Mouse (Mus musculus): ENCODE data around the gene Cyb561d2.
A peak's percentile ranks its signal among the peaks of the same experiment; 100 is the strongest.
"Not testable (repeated sequence)": the region's sequence is repeated elsewhere in the genome, so short reads cannot be mapped to it uniquely, and the experiment has no call there.

Gene Cyb561d2

DNA sequence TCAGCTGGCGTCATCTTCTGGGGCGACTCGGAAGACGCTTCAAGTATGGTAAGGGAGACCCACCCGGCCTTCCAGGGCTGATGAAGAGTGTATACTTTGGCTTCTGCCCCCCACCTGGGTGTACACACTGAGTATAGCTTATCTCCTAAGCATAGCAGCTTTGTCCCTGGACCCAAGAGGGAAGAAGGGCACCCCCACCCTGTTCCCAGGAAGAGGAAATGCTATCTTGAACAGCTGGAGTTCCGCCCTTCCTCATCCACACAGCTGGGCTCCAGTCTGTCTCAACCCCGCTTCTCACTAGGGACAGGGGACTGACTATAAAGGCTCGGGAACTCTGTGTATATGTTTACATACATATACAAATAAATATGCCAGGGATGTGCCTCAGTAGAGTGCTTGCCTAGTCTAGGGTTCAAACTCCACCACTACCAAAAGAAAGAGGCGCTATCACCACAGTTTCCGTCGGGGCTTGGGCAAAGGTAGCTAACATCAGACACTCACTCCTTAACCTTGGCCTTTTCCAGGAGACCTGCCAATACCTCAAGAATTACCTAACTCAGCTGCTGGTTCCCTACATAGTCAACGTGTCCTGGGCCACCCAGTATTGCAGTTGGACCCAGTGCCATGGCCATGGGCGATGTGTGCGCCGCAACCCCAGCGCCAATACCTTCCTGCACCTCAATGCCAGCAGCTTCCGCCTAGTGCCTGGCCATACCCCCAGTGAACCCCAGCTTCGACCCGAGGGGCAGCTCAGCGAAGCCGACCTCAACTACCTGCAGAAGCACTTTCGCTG, 29.7 kb upstream of the Cyb561d2 start:
- DNase-seq, result no peak

DNA sequence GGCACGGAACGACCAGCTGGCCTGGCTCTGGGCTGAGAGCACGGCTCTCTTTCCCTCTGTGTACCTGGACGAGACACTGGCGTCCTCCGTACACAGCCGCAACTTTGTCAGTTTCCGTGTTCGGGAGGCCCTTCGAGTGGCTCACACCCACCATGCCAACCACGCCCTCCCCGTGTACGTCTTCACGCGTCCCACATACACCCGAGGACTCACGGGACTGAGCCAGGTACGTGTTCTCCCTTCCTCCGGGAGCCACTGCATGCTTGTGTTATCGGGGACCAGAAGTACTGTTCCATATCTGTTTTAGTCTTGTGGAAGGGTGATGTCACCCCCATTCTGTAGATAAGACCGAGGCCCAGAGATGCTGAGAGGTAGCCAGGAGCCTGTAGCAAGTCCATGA, 28.9 kb upstream of the Cyb561d2 start:
- no peak for DNase-seq

DNA sequence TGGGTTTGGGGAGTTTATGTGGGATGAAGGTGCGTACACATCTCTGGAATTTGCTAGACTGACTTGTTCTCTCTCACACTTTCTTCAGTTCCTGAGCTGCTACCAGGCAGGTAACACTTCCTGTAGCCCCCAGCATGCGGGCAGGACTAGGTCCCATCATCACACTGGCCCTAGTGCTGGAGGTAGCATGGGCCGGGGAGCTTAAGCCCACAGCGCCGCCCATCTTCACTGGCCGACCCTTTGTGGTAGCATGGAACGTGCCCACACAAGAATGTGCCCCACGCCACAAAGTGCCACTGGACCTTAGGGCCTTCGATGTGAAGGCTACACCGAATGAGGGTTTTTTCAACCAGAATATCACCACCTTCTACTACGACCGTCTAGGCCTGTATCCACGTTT, 28.0 kb upstream of the Cyb561d2 start:
- DNase-seq, result no peak

DNA sequence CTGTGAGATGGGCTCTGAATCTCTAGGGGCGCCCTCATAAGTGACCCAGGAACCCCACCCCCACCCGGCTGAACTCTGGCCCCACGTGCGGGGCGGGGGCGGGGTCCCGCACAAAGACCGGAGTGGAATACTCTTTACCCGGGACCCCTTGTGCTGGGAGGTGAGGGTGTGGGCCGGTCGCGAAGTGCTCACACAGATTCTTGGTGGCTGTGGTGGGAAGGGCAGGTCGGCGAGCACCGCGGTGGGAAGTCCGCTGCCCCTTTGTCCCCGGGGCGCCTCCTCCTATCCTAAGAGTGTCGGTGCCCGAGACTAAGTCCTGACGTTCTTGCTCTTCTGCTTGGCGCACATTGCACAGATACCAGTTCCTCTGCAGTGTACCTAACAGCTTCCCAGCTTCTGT, 27.3 kb upstream of the Cyb561d2 start:
- DNase-seq, result no peak

DNA sequence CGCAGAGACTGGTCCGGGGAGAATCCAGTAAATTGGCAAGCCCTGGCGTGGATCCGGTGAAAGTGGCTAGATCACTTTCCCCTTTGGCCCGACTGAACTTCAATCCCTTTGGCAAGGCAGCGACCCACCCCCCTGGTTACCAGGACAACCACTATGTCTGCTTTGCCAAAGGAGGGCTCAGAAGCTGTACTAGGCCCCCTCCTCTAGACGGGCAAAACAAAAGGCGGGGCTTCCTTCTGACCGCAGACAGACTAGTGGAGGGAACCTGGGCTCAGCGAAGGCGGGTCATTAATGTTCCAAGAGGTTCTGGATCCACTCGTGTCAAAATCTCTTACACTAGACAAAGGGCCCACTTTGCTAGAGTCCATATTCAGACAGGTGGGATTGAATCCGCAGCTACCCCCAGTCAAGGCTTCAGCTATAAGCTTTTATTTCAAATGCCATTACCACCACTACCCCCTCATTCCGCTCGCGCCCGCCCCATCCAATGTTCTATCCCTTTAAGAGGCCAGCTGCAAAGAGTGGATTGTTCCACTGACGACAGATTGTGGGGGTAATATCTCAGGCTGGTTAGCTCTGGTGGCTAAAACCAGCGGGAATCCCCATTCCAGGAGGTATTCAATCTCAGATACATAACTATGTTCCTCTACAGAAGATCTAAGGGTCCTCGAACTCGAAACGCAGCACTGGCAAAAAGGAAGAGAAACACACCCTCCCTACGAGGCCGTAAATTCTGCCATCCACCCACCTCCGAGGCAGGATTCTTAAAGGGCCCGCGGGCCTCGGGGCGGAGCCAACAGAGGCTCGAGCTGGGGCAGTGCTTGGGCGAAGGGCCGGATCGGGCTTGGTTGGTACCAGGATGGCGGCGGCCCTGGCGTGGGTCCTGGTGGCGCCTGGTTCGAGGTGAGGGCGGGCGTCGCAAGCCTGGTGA, 26.6 kb upstream of the Cyb561d2 start:
- peak; percentile 66 to 78 for DNase-seq

DNA sequence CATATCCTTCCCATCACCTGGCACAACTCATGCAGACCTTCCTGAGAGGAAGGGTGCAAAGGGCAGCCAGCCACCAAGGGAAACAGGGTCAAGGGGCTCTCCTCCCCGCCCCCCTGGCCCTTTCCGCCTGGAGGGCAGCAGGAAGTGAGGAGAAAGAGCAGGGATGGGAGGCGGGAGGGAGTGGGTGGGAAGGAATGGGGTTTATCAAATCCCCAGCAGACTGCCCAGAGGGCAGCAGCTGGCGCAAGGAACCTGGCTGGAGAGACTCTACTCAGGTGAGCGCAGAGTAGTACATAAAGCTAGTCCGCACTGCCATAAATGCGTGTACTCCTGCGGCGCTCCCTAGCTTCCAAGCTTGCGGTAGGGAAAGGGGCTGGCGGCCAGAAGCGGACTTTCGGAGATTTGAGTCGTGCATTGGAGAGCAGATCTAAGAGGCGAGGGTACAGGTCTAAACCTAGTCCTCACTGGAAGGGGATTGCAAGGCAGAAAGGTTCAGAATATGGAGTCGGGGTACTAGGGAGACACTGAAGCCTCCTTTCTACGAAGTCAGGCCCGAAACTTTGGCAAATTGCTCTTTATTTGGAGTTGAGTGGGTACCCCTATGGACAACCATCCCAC, 25.8 kb upstream of the Cyb561d2 start, which contains the start of gene Hyal2:
Gene Hyal2 (plus strand): TSS at position 244 of the 618 bp plus-strand sequence.
- DNase-seq, result no peak

DNA sequence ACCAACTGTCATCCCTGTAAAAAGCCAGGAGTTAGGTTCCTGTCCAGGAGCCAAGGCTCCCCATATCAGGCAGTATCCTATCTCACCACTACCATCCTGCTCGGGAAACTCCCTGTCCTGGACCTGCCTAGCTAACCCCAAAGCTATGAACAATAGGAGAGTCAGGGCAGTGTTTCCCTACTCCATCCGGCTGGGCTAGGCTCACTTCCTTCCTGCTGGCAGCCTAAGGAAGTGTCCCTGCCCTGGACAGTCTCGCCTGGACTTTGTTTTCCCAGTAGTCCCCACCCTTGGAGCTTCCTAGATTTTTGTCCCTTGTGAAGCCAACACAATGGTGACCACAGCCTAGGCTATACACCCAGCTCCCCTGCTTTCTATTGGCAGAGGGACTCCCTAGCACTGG, 24.9 kb upstream of the Cyb561d2 start:
- no peak for DNase-seq

DNA sequence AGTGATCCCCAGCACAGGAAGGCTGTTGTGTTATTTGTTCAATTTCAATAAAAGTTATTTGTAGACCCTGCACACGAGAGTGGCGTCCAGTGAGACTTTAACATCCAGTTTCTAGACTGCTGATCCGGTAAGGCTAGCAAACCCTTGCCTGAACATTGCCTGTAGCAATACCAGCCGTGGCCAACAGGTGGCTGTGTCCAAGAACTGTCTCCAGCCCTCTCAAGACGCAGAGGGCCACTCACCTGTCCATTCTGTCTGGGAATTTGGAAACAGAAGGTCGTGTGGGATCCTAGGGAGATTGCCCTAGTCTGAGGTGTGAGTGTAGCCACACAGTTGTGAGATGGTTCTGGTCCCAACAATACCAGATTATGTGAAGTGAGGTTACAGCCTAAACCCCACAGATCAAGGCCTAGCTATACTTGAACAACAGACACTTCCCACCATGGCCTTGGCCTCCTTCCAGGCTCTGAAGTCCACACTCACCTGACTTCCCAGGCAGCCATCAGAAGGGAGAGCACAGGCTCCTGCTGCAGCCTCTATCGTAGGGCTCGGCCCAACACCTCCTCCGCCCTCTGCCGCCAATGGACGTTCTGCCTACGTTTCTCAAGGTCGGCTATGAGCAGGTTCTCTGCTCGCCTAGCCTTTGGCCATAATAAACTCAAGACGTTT, 24.2 kb upstream of the Cyb561d2 start:
- no peak for DNase-seq

DNA sequence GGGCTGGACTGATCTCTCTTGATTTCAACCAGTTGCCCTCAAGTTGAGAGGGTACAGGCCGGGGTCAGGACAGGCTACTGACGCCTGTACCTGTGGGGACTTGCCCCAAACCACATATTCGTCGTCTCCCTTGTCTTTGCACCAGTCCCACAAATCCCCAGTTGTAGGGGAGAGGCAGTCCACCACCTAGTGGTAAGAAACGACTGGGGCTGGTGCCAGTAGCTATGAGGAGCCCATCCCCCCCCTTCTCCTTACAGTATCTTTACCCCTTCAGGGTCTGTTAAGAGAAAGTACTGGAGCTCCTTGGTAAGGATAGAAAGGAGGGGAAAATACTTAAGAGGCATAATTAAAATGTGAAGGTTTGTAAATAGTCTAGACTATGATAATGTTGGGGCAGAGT, 23.6 kb upstream of the Cyb561d2 start:
- DNase-seq, result not testable (repeated sequence)

DNA sequence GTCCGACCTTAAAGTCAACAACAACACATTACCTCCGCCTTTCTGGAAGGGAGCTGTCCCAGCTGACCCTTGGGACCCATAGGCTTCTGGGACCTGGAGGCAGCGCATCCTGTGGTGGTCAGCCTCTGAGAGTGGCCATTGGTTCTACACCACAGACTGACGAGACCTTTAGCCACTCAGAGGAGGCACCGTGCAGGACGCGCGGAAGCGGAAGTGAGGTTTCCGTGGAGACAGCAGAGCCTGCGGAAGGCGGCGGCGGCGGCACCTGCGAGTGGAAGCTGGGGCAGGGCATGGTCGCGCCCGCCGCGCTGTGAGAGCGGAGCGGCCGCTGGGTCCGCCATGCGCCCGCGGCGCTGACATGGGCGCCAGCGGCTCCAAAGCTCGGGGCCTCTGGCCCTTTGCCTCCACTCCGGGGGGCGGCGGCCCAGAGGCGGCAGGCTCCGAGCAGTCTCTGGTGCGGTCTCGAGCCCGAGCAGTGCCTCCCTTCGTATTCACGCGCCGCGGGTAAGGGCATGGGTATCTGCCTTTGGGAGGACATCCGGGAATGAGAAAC, 21.1 kb upstream of the Cyb561d2 start, which contains the start of gene Tusc2:
Gene Tusc2 (plus strand): TSS at position 227 of the 553 bp plus-strand sequence.
- peak; percentile 91 to 92 for DNase-seq

DNA sequence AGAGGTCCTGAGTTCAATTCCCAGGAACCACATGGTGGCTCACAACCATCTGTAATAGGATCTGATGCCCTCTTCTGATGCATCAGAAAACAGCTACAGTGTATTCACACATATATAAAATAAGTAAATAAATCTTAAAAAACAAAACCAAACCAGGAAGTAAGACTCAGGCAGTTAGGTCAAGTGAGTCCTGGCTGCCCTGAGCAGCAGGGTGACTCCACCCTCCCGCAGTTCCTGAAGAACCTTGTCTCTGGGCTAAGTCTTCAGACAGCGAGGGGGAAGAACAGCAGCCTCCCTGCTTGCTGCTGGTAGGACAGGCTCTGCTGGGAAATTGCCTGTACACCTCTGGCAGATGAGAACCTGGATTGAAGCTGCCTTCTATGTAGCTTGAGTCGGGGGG, 14.4 kb upstream of the Cyb561d2 start:
- no peak for DNase-seq

DNA sequence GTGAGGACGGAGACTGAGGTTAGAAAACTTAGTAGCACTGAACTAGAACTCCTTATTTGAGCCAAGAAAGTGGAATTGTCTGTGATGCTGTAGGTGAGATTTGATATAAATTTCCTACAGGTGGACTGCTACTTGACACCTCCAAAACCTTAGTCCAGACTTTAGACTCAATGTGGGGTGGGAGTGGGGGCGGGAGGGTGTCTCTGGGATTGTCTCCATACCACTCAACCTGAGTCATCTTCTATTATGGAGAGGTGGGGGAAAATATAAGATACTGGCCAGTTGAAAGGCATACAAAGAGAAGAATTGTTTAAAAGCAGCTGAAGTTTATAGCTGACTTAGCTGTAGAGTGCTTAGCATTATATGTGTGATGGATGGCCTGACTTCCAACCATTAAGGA, 13.7 kb upstream of the Cyb561d2 start:
- no peak for DNase-seq

DNA sequence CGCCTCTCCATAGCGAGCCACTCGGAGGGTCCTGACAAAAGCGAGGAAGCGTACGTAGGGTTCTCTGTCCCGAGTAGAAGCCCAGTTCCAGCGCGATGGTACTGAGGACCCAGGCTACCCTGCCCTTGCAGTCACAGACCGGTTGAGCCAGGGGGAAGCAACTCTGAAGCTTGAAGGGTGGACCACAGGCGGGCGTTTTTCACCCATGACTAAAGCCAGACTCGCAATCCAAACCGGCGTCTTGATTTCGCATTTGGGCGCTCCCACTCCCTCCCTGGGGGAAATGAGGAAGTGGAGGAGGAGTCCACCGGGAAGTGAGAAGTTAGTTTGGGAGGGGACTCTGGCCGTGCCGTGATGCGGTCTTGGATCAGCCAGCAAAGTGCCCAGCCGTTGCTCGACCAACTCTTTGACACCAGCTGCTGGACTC, 13.1 kb upstream of the Cyb561d2 start:
- DNase-seq, result no peak

DNA sequence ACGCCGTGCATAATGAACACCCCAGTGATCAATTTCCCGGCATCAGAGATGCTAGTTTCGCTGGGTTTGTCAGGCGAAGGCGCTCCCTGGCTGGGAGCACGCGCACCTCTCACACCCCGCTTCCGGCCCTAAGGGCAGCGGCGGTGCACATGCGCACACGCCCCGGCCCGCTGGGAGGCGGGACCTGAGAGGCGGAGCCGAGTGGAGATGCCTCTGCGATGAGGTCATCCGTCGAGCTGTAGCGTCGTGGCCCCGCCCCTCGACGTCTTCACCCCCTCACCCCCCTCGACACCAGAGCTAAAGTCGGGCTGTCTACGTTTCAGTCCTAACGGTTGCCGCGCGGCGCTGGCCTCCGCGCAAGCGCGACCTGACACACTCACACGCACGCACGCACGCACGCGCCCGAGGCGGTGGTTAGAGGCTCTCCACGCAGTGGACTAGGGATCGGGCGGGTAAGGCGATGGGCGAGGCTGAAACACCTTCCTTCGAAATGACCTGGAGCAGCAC, 12.4 kb upstream of the Cyb561d2 start:
- peak; percentile 93 to 95 for DNase-seq

DNA sequence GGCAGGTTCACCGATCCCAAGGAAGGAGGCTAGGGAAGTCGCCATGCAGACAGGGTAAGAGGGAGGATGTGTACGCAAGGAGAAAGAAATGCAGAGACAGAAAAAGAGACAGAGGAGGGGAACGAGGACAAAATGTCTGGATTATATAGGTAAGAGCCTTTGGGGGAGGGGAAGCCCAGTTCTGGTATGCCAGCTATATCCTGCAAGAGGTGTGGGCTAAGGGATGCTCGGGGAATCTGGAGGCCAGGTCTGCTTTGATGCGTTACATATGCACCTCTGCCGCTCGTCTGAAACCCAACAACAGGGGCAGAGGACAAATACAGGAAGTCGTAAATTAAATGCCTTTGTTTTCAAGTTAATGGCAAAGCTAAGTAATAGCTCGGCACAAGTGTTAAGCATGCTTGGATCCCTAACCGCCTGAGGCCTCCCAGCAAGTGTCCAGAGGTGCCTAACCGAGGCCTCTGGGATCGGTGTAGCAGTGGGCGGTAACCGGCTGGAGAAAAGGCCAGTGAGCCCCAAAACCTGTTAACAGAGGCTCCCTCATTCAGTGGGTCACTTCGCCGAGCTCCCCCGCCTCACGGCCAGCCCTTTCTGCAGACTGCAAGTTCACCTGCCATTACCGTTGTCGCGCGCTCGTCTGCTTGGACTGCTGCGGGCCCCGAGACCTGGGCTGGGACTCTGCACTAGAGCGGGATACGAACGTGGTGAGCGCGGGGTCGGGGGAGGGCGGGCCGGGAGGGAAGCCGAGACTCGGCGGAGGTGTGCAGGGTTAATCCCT, 11.7 kb upstream of the Cyb561d2 start:
- DNase-seq, result peak; percentile 63 to 70

DNA sequence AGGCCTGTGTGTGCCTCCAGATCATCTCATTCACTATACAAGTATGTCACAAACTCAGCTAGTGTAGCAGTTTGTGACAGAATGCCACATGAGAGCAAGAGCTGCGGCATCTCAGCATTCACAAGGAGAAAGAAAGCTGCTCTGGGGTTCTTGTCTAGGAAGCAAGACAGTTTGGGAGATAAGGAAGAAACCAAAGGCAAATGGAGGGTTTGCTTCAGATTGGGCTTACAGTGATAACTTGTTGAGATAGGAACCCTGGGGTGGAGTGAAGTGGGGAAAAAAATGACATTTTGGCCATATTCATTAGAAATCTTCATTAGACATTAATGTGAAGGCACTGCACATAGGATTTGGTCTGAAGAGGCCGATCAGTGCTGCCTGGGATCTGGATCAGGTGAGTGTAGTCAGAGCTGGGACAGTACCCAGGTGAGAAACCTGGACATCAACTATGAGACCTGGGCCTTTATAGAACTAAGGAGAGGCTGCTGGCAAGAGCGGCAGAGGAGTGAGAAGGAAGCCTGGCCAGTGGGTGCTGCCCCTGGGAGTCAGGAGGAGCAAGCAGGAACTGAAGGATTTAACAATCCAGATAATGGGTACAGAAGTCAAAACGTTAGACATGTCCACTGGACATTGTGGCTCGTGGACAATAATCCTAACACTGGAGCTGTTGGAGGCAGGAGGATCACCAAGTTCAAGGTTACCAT, 10.8 kb upstream of the Cyb561d2 start:
- DNase-seq, result no peak

DNA sequence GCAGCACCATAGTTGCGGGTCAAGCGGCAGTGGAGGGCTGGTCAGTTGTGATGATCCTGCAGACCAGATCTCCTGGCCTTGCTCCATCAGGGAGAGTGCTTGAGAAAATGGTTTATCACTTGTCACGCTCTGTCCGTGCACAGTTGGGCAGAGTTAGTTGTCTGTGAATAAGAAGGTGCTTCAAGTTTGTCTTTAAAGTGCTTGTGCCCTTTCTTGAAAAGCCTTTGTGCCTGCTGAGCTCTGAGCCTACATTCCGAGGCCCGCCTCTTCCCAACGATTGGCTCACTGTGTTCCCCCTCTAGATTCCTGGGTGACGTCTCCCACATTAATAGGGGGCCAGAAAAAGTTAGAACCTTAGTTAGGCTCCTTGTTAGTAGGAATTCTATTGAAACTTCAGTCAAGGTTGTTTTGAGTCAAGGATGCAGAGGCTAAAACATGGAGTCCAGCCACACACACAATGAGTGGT, 9.9 kb upstream of the Cyb561d2 start:
- DNase-seq, result no peak

DNA sequence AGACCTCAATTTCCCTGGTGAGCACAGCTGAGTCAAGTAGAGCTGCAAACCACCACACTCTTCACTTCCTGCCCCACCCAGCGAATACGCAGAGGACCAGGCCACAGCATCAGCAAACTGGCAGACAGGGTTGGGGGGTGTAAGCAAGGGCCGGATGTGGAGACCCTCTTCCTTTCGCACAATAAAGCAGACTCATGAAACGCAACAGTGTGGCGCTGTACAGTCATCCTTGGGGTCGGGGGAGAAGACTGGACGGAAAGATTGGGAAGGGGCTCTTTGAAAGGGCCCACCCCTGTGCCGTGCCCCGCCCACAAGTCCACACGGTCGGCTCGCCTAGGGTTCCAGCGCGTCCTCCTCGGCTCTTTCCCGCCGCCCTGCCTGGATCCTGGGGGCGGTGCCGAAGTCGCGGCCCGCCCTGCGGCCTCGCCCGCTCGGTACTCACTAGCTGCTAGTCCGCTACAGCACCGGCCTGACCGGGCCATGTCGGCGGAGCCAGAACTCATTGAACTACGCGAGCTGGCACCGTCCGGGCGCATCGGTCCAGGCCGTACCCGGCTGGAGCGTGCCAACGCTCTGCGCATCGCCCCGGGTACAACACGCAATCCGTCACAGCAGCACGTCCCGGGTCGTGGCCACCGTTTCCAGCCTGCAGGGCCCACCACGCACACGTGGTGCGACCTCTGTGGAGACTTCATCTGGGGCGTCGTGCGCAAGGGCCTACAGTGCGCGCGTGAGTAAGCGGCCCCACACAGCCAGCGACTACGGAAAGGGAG, 9.3 kb upstream of the Cyb561d2 start, which contains the start of gene Rassf1:
Gene Rassf1 (plus strand): TSS at position 439 of the 773 bp plus-strand sequence.
- peak; percentile 72 to 84 for DNase-seq

DNA sequence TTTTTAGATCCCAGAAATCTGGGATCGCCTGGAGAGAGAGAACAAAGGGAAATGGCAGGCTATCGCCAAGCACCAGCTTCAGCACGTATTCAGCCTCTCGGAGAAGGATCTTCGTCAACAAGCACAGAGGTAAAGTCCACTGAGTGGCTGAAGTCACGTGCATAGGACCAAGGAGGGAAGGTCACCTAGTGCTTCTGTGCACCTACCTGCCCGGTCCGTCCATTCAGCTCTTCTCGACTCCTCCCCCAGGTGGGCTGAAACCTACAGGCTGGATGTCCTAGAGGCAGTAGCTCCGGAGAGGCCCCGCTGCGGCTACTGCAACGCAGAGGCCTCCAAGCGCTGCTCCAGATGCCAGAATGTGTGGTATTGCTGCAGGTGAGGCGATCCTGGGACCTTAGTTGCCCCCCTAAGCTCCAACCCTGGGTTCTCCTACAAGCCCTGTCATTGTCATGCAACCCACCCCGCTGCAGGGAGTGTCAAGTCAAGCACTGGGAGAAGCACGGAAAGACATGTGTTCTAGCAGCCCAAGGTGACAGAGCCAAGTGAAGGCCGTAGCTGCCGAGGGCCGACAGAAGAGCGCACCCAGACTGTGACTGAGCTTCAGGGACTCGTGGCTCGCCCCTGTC, 8.6 kb upstream of the Cyb561d2 start:
- DNase-seq, result no peak

Measured in thymus, adult 18-20 months (tissue).